ENCODE assay signal across 30 mouse cellular contexts in the genomic region with DNA sequence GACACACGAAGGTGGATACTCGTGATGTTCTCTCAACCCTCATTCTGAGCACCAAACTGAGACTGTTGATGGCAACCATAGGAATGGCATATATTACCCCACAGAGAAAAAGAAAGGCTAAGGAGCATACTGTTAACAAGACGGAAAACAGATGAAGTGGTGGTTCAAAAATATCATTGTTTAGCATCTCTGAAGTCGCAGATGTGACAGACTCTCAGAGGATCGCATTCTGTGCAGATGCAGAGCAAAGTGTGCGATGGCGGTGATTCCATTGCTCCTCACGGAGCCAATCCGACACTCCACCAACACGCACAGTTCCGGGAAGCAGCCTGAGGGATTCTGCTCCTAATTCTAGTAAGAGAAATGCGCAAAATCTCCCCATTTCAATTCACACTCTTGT. TPM values are rescaled to one million over a fixed set of nuclear protein-coding genes. Genes with fewer than 3 reads are reported as not detected.
DNase-seq lines count a peak whose midpoint lies in the region; ATAC-seq and TF ChIP-seq lines count a peak whose summit lies in the region.
"Had no signal": no experiment of that assay in that cellular context is flagged by ENCODE, and none has a peak within 500 bp of the region (broad histone marks: within the 10 kb centered on the region; RNA-seq: fewer than 3 reads in every experiment).

No protein-coding gene starts in this region.

- intact Hi-C loops in left cerebral cortex, postnatal 25 days (cut with DNase I), result no loop called here

- DNase-seq in forebrain, postnatal 0 days, result no peak
- no peak for DNase-seq in forebrain, embryonic 14.5 days (ENCODE audit: low spot score)
- peak; percentile 20 to 58 for DNase-seq in left cerebral cortex, adult 18-20 months (ENCODE audit: low spot score in 2 of 2)
- no peak for DNase-seq in left cerebral cortex, adult 11 months (ENCODE audit: low spot score)
- peak; percentile 47 to 81 for DNase-seq in left cerebral cortex, postnatal 25 days (ENCODE audit: low spot score in 2 of 2)
- peak; percentile 29 for DNase-seq in right cerebral cortex, postnatal 14 days
- DNase-seq in heart, adult 9 months (ENCODE audit: low spot score in 2 of 2), result no peak
- DNase-seq: adrenal gland, adult 8-10 months; cerebellum, adult 9-10 months; kidney, adult 8-10 months; kidney, postnatal 14 days had no signal

- no peaks in the 10 kb centered on the region for H3K4me1 ChIP-seq in forebrain, postnatal 0 days (ENCODE audit: insufficient read depth)
- no peaks in the 10 kb centered on the region for H3K4me1 ChIP-seq in forebrain, embryonic 14.5 days (ENCODE audit: control insufficient read depth, insufficient read depth, low read length)
- H3K4me1 ChIP-seq: embryonic facial prominence, embryonic 12.5 days; forebrain, embryonic 15.5 days; heart, embryonic 13.5 days; midbrain, embryonic 12.5 days had no signal

- WGBS in forebrain, postnatal 0 days, result 83% methylated on average over 12 of the region's 12 CpGs
- 93% methylated on average over 12 of the region's 12 CpGs for WGBS in forebrain, embryonic 14.5 days

- peak; percentile 45 for ATAC-seq in forebrain, postnatal 0 days
- no peak for ATAC-seq in forebrain, embryonic 14.5 days
- no peak for ATAC-seq in megakaryocyte progenitor cell, adult 5-6 weeks (replicated peaks; ENCODE audit: poor library complexity)

- no peak overlapping the region for H3K9ac ChIP-seq in forebrain, postnatal 0 days
- H3K9ac ChIP-seq in forebrain, embryonic 14.5 days (ENCODE audit: low read length), result no peak overlapping the region
- H3K9ac ChIP-seq: embryonic facial prominence, embryonic 12.5 days; forebrain, embryonic 15.5 days; heart, embryonic 13.5 days; liver, embryonic 14.5 days; midbrain, embryonic 12.5 days had no signal

- no peaks in the 10 kb centered on the region for H3K36me3 ChIP-seq in forebrain, postnatal 0 days (ENCODE audit: insufficient read depth)
- peaks cover 3% of the 10 kb centered on the region; the same call in 1 of the 2 replicates for H3K36me3 ChIP-seq in forebrain, embryonic 14.5 days (ENCODE audit: control insufficient read depth, insufficient read depth, low read length)
- H3K36me3 ChIP-seq: forebrain, embryonic 15.5 days had no signal

- no peaks in the 10 kb centered on the region for H3K27me3 ChIP-seq in forebrain, postnatal 0 days (ENCODE audit: insufficient read depth, low read length)
- H3K27me3 ChIP-seq in forebrain, embryonic 14.5 days (replicated peaks; ENCODE audit: control insufficient read depth, insufficient read depth, low read length), result no peaks in the 10 kb centered on the region
- H3K27me3 ChIP-seq: embryonic facial prominence, embryonic 12.5 days; forebrain, embryonic 15.5 days; heart, embryonic 13.5 days; midbrain, embryonic 12.5 days had no signal

- H3K4me2 ChIP-seq in forebrain, postnatal 0 days (ENCODE audit: low read depth), result no peak overlapping the region
- H3K4me2 ChIP-seq in forebrain, embryonic 14.5 days (ENCODE audit: low read length), result no peak overlapping the region
- H3K4me2 ChIP-seq: embryonic facial prominence, embryonic 12.5 days; forebrain, embryonic 15.5 days; heart, embryonic 13.5 days; midbrain, embryonic 12.5 days had no signal

- TF ChIP-seq CTCF in forebrain, postnatal 0 days (IDR thresholded peaks at IDR 0.05; ENCODE audit: low read depth), result no peak

- no peak overlapping the region for H3K4me3 ChIP-seq in forebrain, postnatal 0 days (ENCODE audit: low read depth, low read length)
- no peak overlapping the region for H3K4me3 ChIP-seq in forebrain, embryonic 14.5 days (ENCODE audit: low read depth, low read length)
- H3K4me3 ChIP-seq: embryonic facial prominence, embryonic 12.5 days; erythroblast, embryonic 14.5 days; forebrain, embryonic 15.5 days; heart, embryonic 13.5 days; midbrain, embryonic 12.5 days; myocyte had no signal

- no peak overlapping the region for H3K27ac ChIP-seq in forebrain, postnatal 0 days (ENCODE audit: low read depth, low read length)
- H3K27ac ChIP-seq in forebrain, embryonic 14.5 days (ENCODE audit: low read depth, low read length), result no peak overlapping the region
- H3K27ac ChIP-seq: embryonic facial prominence, embryonic 12.5 days; forebrain, embryonic 15.5 days; heart, embryonic 13.5 days; liver, embryonic 14.5 days; macrophage; midbrain, embryonic 12.5 days had no signal

- no peaks in the 10 kb centered on the region for H3K9me3 ChIP-seq in forebrain, postnatal 0 days (ENCODE audit: low read length)
- H3K9me3 ChIP-seq in forebrain, embryonic 14.5 days (replicated peaks; ENCODE audit: control insufficient read depth, low read length), result no peaks in the 10 kb centered on the region
- H3K9me3 ChIP-seq: embryonic facial prominence, embryonic 12.5 days; forebrain, embryonic 15.5 days; heart, embryonic 13.5 days; midbrain, embryonic 12.5 days had no signal

RNA-seq across cellular contexts. Expression of a gene that starts 35.0 kb away (rescaled TPM):
- not detected in 2 replicates for total RNA-seq in forebrain, postnatal 0 days (2014; rRNA removed)
- not detected in 2 replicates for polyA plus RNA-seq in forebrain, postnatal 0 days (2015; fragmentation: Nextera tagmentation; extraction: Ambion mirVana)
- polyA plus RNA-seq in forebrain, embryonic 14.5 days (2014; fragmentation: Nextera tagmentation; extraction: Ambion mirVana), result not detected in 2 replicates
- total RNA-seq in left cerebral cortex, adult 18-20 months (2021), result 1 to 10 TPM in 1 of 2 experiments, under 1 TPM in 1; 0.63 to 1.3 TPM
- under 1 TPM; 0.46 to 0.62 TPM for total RNA-seq in left cerebral cortex, postnatal 25 days (2021)
- total RNA-seq in megakaryocyte progenitor cell, adult 5-6 weeks (2015), result not detected in 2 replicates
- not detected in 2 replicates for total RNA-seq in megakaryocyte progenitor cell, adult 5-6 weeks (2017)
- total RNA-seq: granulocyte monocyte progenitor cell, adult 5-6 weeks; heart, postnatal 25 days had no signal
- polyA plus RNA-seq: embryonic facial prominence, embryonic 12.5 days; erythroblast, embryonic 14.5 days; forebrain, embryonic 15.5 days; heart, embryonic 13.5 days; intestine, embryonic 14.5 days; liver, embryonic 14.5 days; lung, embryonic 16.5 days; macrophage; midbrain, embryonic 12.5 days; myocyte; stomach, embryonic 16.5 days; thymus, postnatal 0 days had no signal

RNA-seq across cellular contexts. Expression of a gene that starts 37.3 kb away (rescaled TPM):
- 0.46 TPM in 1 of 2 replicates, not detected in the other for total RNA-seq in forebrain, postnatal 0 days (2014; rRNA removed)
- polyA plus RNA-seq in forebrain, postnatal 0 days (2015; fragmentation: Nextera tagmentation; extraction: Ambion mirVana), result not detected in 2 replicates
- not detected in 2 replicates for polyA plus RNA-seq in forebrain, embryonic 14.5 days (2014; fragmentation: Nextera tagmentation; extraction: Ambion mirVana)
- total RNA-seq in left cerebral cortex, adult 18-20 months (2021), result not detected
- total RNA-seq in left cerebral cortex, postnatal 25 days (2021), result not detected
- not detected in 2 replicates for total RNA-seq in megakaryocyte progenitor cell, adult 5-6 weeks (2015)
- total RNA-seq in megakaryocyte progenitor cell, adult 5-6 weeks (2017), result not detected in 2 replicates
- total RNA-seq: adrenal gland, adult 8-10 months; gastrocnemius, adult 8-10 months; granulocyte monocyte progenitor cell, adult 5-6 weeks; heart, postnatal 25 days; layer of hippocampus, adult 8-10 months; left cerebral cortex, adult 8-10 months had no signal
- polyA plus RNA-seq: embryonic facial prominence, embryonic 12.5 days; erythroblast, embryonic 14.5 days; forebrain, embryonic 15.5 days; heart, embryonic 13.5 days; intestine, embryonic 14.5 days; limb, embryonic 14.5 days; liver, embryonic 14.5 days; lung, embryonic 16.5 days; macrophage; midbrain, embryonic 12.5 days; myocyte; stomach, embryonic 16.5 days; thymus, postnatal 0 days had no signal

Comparison
In these comparisons a context has a peak if more than half of its experiments do, and no peak if none do; other contexts are left out.
1. DNase-seq: peak in left cerebral cortex, adult 18-20 months (2 of 2), left cerebral cortex, postnatal 25 days (2 of 2) and right cerebral cortex, postnatal 14 days (single experiment); none in forebrain, postnatal 0 days (single experiment), forebrain, embryonic 14.5 days (single experiment), left cerebral cortex, adult 11 months (single experiment) and heart, adult 9 months (0 of 2).